Mouse (Mus musculus) C2C12 (cell line): ENCODE data around the gene Tm2d3.

Experiments
- CEBPB ChIP-seq: IDR thresholded peaks from one replicate; pipeline ENCODE4 v1.6.1; 2011; ENCODE audit warnings: low read depth, mild to moderate bottlenecking, control low read depth, moderate library complexity
- CTCF ChIP-seq: IDR thresholded peaks from one replicate; pipeline ENCODE4 v1.5.1; 2011; ENCODE audit not compliant: control insufficient read depth, insufficient read depth, insufficient read length
- MYOD1 ChIP-seq: IDR thresholded peaks from one replicate; pipeline ENCODE4 v1.6.1; 2011; ENCODE audit warnings: low read depth; ENCODE audit not compliant: control insufficient read depth, insufficient read length
- MYOG ChIP-seq: IDR thresholded peaks from one replicate; pipeline ENCODE4 v1.6.1; 2011; ENCODE audit not compliant: control insufficient read depth, insufficient read length; ENCODE audit errors: extremely low read depth
- USF1 ChIP-seq: IDR thresholded peaks from one replicate; pipeline ENCODE4 v1.6.1; 2011; ENCODE audit warnings: low read depth, mild to moderate bottlenecking, control low read depth, moderate library complexity

GRCm38 (mm10) chr7:65734024-65734423, 43.1 kb downstream of the Tm2d3 start:
- TF ChIP-seq CTCF = no peak
- no peak for TF ChIP-seq MYOD1
- no peak for TF ChIP-seq CEBPB
- TF ChIP-seq MYOG = no peak
- TF ChIP-seq USF1 = no peak
